Mouse (Mus musculus): Measurements from ENCODE around the gene Tenm4.

Tenm4 gene

DNA sequence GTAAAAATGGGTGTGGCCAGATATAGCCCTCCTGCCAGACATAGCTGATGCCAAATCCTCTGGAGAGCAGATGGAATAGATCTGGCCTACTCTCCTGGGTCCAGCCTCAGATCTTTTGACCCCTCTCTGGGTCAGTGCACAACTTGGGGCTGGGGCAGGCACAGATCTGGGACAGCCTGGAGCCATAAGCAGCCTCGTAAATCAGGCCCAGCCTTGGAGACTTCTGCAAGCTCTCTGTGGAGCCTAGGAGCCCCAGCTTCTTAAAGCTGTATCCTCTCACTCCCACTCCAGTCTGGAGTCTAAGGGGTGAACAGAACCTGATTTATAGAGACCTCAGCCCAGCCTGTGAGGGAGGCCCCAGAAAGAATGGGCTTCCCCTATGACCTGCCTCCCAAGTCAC lies 354.3 kb downstream of the Tenm4 start:
- DNase-seq (ENCODE audit: low spot score in 2 of 2): no peak

DNA sequence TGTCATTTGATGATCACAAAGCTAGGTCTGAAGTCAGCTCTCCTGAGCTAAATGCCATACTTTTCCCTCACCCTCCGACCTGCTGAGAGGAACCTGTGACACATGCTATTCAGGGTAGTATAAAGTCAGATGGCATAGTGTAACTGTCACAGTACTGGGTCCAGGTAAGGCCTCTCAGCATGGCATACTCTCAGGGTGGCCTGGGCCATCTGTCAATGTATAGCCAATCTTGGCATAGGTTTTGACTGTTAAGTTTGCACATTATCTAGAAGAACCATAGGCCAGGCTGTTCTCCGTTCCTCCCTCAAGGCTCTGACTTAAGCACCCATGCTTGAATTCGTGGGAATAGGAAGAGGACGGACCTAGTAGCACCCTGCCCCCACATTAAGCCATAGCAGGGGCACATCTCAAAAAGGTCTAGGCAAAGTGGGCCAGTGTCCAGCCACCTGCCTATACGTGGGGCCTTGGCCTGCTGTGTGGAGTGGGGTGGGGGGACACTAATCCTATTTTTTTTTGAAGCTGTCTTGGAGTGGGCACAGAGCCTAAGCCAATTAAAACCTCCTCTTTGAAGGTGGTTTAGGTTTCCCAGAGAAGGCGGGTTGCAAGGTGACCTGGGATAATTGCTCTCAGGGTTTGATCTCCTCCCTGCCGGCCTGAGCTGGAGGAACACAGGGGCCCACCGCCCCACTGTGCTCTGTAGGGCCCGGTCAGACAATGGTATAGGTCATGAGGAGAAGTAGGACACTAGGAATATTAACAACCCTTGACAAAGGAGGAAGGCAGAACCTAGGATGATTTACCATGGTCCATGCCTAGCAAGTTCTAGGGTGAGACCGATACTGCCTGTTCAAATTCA lies 359.8 kb downstream of the Tenm4 start:
- DNase-seq (ENCODE audit: low spot score in 2 of 2): no peak

DNA sequence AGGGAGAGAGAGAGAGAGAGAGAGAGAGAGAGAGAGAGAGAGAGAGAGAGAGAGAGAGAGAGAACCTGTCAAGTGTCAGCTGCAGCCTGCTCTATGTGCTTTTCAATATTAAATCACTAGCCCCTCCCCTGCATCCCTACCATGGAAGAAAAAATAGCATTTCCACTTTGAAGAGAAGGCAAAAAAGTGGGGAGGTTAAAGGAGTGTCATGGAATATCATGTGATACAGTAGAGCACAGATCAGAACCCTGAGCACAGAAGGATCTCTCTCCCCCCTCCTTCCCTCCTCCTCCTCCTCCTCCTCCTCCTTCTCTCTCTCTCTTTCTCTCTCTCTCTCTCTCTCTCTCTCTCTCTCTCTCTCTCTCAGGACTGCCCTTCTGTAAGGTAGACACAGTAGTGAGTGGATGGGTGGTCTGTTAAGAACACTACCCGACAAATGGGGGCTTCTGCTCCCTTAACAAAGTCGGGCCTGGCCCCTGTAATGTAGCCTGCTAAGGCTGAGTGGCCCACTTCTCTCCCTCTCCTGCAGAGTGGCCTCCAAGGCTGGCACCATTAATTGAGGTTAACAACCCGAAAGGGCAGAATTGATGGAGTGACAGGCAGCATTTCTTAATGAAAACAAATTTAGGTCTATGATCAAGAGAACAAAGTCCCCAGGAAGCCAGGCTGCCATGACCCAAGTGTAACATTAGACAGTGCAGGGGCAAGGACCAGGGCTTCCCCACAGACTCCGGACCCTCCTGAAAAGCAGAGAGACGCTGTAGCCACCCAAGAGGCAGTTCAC lies 361.1 kb downstream of the Tenm4 start:
- DNase-seq (ENCODE audit: low spot score in 2 of 2): no peak

DNA sequence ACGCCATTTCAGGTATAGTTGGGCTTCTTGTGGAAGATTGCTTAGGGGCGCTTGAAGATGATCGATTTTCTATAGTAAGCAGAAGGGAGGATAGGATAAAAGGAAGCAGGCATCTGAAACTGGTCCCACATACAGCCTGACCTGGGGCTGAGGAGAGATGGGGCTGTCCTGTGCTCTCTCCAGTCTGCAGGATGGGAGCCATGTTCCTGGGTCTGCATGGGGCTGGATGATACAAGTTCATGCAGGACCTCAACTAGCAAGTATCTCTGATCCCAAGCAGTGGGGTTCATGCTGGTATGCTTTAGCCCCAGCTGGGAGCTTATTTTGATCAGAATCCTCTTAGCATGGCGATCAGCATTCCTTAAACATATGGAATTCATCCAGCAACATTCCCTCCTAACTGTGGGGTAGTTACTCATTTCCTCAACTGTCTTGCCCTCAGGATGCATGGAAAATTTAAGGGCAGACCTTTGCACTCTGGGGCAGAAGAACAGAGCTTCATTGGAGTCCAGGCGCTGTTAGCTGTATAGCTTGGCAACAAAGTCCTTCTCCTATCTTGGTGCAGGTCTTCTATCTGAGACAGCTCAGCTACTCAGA lies 361.9 kb downstream of the Tenm4 start:
- no peak for DNase-seq (ENCODE audit: low spot score in 2 of 2)

DNA sequence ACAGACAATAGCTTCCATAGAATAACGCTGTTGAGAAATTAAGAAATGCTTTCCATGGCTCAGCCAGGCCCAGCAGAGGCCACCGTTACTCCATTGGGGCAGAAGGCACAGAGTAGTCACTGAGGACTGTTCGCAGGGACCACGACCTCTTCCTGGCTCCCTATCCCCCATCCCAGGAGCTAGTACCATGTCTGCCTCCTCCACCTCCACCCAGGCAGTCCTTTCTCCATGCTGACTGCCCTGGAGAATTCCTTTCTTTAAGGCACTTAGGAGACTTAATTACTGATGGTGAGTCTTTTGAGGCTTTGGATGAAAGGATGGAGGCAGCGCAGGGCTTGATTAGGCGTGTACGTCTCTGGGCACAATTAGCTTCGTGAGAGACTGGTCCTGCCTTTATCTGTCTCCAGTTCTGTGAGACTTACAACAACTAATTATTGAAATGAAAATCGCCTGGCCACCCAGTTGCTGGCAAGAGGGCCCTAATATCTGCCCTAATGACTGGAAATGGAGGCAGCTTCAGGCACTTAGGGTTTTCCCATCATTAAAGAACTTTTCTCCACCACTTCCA lies 365.4 kb downstream of the Tenm4 start:
- DNase-seq (ENCODE audit: low spot score in 2 of 2): no peak

DNA sequence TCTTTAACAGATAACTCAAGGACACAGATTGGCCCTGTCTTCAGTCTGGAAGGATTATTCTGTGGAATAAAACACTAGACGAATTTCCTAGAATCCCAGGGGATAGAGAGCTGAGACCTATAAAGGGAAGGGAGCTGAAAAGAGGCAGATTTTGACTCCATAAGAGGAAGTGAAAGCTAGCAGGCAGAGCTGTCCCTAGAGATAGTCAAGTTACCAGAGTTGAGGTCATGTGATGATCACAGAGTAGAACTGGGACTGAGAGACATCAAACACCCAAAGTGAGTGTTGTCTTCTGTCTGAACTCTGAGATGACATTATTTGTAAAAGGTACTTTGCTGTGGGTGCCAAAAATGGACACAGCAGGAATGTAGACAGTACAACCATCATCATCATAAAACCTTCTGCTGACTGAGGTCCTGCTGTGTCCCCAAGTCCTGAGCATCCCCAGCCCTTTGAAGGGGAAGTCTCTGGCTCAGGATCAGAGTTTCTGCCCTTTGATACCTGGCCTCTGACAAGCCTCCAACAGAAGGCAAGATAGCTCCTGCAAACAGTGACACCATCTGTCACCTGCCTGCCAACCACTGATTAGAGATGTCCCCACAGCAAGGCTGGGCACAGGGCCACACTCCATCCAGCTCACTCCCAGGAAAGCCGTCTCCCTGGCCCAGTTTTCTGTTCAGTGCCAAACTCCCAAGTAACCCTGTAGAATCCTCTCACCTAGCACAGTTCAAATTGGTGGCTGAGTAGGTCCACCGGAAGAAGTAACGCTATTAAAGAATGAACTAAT lies 368.4 kb downstream of the Tenm4 start:
- DNase-seq (ENCODE audit: low spot score in 2 of 2): no peak

DNA sequence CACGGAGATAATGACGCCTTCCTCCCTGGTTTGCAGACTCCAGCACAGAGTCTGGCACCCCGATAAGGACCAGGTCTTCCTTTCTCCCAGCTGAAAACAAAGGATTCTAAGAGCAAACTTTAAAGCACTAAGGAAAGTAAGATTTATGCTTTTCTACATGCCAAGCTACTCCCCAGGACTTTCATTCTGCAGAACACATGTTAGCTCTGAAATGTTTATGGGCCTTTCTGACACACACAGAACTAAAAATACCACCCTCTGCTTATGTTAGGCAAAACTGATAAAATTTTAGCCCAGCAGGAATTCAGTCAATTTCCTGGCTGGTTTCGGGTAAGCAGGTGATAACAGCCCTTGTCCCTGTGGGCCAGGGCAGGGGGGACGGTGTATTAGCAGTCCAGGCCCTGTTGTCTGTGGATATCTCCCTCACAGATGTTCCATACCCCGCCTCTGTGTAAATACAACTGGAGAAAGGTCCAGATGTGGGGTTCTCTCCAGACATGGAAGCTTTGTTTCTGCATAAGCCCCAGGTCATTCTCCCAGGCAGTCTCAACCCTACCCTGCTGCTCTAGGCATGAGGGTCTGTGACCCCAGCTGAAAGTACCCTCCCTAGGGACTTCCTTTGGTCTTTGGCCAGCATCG lies 369.5 kb downstream of the Tenm4 start:
- no peak for DNase-seq (ENCODE audit: low spot score in 2 of 2)

DNA sequence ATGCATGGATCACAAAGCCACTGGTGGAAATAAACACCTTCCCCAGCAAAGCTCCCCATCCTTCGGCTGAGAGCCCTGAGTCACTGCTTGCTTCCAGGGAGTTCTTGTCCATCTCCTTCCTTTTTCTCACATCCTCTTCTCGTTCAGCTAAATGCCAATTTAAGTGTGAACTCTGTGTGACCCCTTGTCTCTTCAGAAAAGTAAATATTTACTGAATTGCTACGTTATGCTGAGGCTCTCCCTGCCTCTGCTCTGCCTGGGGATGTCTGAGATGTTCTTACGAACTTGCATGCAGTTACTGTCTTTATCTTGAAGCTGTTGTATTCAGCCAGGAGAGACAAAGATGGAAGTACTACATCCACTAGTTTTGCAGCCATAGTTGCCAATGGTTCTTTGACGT lies 374.9 kb downstream of the Tenm4 start:
- DNase-seq (ENCODE audit: low spot score in 2 of 2): no peak

DNA sequence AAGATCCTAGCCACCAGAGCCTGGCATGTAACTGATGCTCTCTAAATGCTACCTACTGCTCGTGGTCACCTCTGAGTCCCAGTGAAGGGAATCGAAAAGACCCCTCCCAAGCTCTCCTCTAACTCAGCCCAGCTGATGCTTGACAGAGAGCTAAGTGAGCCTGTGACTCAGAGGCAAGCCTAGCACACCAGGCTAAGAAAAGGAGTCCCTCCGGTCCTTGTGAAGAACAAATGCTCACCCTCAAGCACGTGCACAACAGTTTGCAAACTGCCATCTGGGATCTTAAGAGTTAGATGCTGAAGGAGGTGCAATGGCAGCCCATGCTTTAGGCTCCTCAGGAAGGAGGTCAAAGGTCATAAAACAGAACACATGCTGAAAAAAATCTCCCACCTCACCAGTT lies 380.8 kb downstream of the Tenm4 start:
- DNase-seq (ENCODE audit: low spot score in 2 of 2): no peak

DNA sequence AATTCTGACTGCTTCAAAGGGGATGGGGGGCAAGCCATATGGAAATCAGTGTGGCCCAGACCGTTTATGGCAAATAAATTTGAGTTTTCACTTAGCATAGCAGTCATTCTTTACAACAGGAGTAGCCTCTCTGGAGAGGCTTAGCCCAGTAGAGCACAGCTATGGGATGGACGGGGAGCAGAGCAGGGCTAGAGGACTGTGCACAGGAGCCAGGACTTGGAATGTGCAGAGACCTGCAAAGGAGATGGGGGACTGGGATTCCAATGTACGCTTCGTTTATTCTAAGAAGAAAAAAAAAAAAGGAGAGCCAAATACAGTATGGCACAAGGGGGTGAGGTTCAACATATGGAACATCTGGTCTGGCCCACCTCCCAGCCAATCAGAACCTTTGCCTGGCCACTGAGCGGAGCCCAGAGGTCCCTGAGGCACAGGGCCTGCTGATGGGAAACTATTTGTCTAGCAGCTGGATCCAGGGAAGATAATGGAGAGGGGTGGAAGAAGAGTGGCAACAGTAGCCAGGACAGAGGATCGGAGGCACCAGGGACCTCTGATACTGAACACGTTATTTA lies 381.3 kb downstream of the Tenm4 start:
- no peak for DNase-seq (ENCODE audit: low spot score in 2 of 2)

DNA sequence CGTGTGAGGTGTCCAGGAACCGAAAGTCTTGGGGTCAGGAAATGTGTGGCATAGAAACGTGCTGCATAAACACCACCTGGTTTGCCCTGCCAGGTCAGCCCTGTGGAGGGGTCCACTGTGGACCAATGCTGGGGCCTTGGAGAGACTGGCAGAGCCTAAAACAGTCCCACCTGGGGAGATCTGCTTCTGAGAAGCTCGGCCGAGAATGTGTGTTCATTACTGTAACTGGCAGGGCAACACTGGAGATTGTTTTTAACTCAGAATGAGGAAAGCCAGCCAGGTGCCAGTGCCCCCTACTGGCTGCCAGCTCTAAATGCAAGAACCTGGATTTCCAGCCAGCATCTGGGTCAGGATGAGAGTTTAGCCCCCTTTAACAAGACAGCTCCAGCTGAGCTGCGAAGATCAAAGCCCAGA lies 383.2 kb downstream of the Tenm4 start:
- peak in 1 of 2 experiments; percentile 33 for DNase-seq (ENCODE audit: low spot score in 2 of 2)

DNA sequence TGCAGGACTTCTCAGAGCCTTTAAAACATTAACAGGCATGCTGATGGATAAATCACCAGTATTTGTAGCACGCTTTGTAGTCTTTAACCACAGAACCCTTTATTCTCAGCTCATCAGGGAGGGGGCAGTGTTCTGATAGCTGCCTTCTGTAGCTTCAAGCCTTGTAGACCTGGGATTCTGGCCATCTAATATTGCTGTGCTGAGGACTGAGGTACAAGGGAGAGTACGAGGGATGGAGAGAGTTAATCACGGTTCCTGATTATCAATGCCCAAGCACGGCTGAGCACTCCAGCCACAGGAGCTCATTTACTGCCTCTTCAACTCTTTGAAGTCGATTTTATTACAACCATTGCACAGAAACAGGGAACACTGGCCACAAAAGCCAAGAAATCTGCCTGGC lies 384.2 kb downstream of the Tenm4 start:
- DNase-seq (ENCODE audit: low spot score in 2 of 2): no peak

DNA sequence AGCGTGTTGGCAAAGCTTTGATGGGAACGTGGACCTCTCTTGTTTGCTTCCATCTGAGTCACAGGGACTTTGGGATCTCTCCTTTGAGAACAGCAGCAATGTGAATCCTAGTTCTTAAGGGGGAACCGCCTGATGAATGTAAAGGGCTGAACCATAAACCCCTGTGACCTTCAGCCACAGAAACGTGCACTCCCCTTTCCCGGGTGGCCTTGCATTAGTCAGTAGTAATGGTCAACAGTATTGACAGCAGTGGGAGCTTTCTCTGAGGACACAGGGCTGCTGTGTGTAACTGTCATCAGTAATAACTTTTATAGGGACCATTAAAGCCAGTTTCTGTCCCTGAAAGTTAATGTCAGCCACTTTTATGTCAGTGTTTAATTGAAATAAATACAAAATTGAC lies 385.7 kb downstream of the Tenm4 start:
- DNase-seq (ENCODE audit: low spot score in 2 of 2): no peak

DNA sequence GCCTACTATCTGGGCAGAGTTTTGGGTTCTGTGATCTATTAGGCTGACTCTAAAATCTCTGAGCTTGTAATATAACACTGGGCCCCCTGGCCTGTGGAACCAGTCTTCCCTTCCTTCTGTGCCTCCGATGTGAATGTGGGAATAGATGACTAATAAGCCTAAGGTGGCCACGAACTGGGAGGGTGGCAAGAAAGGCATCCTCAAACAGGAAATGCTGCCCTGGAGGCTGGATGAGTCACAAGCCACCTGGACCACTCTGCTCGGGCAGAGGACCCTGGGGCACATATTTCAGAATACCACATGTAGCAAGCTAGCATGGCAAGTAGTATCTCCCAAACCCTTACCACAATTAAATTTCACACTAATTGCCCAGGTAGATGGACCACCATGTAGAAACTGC lies 391.8 kb downstream of the Tenm4 start:
- DNase-seq (ENCODE audit: low spot score in 2 of 2): no peak

DNA sequence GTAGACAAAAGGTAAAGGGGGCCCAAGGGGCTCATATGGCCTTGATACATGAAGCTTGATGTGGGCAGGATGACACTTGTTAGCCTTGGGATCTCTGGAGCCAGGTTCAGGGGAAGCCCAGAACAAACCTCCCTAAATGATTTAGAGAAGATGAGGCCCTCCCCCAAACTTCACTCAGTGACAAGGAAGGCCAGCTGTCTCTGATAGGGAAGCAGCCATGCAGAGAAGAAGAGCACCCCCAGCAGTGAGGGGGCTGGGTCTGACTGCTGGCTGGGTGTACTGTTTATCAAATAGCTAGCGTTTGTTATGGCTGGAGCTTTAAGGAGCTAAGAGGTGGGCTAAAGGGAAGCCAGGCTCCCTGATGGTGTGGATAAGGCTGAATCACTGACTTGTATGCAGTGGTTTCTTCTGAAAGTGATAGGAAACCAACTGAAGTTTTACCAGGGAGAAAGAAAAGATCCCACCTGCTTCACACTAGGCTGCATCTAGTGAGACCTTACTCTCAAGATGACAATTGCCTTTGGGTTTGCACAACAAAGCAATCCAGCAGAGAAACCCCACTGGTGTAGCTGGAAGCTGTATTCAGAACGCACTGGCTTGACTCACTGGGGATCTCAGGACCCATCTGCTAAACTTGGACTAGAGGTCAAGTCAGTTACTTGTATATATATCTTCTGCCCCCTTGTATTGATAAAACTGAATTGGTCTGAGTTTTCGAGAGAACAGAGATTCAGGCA lies 392.5 kb downstream of the Tenm4 start:
- no peak for DNase-seq (ENCODE audit: low spot score in 2 of 2)

DNA sequence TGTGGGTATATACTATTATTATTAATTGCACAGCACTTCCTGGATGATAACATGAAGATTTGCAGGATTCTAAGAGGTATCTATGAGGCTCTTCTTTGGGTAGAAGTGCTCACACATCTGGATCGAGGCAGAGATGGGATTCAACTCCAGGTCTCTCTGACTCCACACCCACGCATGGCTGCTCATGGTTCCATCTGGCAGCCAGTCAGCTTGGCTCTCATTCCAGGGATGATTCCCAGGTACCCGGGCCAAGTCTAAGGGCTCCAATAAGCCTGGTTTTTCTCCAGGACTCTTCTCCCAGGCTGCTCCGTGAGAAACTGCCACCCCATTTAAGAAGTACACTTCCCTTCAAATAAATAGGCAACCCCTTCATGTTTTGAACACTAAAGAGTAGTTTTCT lies 394.8 kb downstream of the Tenm4 start:
- peak in 1 of 2 experiments; percentile 61 for DNase-seq (ENCODE audit: low spot score in 2 of 2)

DNA sequence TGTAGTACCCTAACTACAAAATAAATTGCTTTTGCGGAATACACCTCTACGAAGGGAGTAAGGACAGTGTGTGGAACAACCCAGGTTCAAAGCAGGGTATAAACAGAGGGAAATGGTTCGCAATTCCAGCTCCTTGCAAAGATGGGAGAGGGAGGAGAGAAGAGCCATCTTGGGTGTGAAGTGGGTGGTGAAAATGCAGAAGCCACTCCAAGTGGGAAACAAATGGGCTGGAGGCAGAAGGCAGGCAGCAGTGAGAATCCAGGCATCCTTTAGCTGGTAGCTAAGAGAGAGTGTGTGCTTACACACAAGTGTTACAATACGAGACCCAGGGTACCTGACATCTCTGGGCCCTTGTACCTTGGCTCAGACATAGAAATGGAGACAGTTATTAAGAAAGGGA lies 395.2 kb downstream of the Tenm4 start:
- DNase-seq (ENCODE audit: low spot score in 2 of 2): peak in 1 of 2 experiments; percentile 69

DNA sequence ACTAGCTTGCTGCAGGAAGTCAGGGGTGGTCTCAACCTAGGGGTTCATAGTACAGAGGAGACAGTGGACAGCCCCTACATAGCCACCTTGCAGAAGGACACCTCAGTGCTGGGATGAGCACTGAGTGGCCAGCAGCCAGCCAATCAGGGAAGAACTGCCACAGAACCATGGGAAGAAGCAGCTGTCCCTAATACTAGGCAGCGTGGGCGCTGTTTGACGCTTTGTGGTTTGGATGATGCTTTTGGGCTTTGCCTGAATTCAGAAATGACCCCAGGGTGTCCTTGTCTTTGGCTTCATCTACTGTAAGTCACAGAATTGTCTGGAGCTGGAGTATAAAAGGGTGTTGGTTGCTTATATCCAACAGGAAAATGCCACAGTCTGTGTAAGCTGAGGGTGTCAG lies 397.0 kb downstream of the Tenm4 start:
- DNase-seq (ENCODE audit: low spot score in 2 of 2): no peak

DNA sequence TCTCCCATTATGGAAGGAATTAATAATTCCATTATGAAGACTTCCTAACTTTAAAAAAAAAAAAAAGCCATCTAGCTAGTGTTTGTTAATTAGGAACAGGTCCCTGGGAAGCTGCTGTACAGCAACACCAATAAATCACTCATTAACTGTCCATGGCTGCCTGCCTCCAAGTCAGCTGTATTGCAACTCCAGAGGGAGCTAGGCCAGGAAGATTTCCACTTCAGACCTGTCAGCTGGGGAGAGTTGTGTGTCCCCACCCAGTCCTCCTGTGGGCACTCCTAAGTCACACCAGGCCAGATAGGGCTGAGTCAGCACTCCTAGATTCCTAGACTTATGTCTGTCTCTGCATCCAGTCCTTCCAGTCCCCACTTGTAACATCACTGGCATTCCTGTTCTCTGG lies 399.9 kb downstream of the Tenm4 start:
- no peak for DNase-seq (ENCODE audit: low spot score in 2 of 2)

DNA sequence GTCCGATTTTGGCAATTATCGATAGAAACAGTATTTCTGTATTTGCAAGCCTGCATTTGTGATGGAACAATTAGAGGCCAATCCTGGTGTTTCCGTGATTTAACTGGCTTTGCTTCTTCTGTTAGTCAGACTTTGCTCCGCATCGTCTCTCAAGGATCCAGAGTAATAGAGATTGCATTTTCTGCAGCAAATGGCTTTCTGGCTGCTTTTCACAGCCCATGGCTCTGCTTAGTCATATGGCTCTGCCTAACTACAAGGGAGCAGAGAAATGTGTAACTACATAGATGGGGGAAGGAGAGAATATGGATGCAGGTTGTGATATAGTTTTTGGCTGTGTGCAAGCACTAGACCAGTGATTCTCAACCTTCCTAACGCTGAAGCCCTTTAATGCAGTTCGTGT lies 401.9 kb downstream of the Tenm4 start:
- no peak for DNase-seq (ENCODE audit: low spot score in 2 of 2)

Data from left cerebral cortex, adult 9 months (tissue).